Mouse (Mus musculus): ENCODE measurements around the gene Gm3435. TPM values are rescaled to one million over a fixed set of nuclear protein-coding genes. Genes with fewer than 3 reads are reported as not detected.
A peak's percentile ranks its signal among the peaks of the same experiment; 100 is the strongest.
"Not testable (repeated sequence)": the region's sequence is repeated elsewhere in the genome, so short reads cannot be mapped to it uniquely, and the experiment has no call there.

The Gm3435 gene
- total RNA-seq (2022) = 1 to 10 TPM in 3 of 4 experiments, under 1 TPM in 1; 0.68 to 3.5 (median 2.2) TPM

DNA sequence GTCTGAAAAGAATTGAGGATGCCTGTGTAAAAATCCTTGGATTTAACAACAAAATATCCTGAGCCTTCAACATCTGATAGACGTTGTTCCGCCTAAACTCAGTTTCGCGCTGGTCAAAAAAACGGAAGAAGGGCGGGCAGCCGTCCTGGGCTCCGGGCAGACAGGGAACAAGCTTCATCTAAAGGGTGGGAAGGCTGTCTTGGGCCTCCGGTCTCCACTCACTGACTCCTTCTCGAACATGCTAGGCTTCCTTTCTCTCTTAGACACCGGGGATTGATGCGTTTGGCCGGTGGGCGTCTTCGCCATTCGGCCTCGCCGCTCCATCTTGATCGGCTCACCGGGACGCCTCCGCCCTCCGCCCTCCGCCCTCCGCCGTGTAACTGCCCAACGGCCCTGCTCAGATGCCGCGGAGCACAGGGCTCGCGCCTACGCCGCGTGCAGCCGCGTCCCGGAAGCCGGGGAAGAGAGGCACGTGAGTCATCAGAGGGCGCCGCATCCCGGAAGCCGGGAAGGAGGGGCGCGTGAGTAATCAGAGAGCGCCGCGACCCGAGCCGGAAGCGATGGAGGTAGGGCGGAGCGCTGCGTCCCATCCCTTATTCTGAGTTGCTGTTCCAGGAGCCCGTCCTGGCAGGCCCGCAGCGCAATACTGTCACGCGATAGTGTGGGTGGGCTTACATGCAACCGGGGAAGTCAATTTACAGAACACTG is at the start of gene Gm3435:
Gene Gm3435, plus strand, starts transcription at position 471 of the 708 bp plus-strand sequence.
- not testable (repeated sequence) for DNase-seq (ENCODE audit: low spot score)

DNA sequence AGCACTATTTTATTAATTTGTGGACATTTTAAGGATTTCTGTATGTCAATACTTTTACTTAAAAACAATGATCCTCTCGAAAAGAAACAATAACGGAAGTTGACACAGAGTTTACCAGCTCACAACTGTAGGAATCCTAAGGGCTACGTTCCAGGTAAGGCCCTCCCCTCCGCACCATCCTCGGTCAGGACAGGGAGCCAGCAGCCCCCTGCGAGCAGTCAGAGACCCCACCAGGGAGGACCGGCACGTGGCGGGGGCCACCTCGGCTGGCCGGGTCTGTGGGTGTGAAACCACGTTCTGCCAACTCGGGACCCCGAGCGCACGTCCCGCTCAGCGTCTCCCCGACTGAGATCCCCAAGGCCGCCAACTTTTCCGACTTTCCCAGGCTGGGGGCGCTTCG is 49.5 kb upstream of the Gm3435 start:
- DNase-seq (ENCODE audit: low spot score) = no peak

DNA sequence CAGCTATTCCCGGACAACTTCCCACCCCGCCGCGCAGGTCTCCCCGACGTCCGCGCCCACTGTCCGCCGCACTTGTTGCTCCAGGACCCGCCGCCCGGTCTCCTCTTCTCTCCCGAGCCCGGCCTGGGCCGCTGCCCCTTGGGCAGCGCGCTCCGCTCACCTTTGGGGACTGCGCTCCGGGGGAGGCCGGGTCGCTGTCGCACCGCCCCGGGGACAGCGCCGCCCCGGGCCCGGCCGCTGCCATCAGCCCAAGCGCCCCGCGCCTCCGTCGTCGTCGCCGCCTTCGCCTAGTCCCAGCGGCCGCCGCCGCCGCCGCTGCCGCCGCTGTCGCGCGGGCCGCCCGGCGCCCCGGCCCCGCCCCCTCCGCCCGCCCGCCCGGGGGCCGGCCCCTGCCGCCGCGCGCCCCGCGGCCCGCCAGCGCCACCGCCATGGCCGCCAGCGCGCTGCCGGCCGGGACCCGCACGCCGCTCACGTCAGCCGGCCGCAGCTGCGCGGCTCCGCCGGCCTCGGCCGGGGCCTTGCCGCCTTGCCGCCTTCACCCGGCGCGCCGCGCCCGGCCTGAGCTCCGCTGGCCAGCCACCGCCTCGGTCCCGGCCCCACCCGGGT is 48.9 kb upstream of the Gm3435 start, which contains the start of gene Phf10:
Gene Phf10, minus strand, starts transcription at position 323 of the 606 bp plus-strand sequence.
- not testable (repeated sequence) for DNase-seq (ENCODE audit: low spot score)

DNA sequence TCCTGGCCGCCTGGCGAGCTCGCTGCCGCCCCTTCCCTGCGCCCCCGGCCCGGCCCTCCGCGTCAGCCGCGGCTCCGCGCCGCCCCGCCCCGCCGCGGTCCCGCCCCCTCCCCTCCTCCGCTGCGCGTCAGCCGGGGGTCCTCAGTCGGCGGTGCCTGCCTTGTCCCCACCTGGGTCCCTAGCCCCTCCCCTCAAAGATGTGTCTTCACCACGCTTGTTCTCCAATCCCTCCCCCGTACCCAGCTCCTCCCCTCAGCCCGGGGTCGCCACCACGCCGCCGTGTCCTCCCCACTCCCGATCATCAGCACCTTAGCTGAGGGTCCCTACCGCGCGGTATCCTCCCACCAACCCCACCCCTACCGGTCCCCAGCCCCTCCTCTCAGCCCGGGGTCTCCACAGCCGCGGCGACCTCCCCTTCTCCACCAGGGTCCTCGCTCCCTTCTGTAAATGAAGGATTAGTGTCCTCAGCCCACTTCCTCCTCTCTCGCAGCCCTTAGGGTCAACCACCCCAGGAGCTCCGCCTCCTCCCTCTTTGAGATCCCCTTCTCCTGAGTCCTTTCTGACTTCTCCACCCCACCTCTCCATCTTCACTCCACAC is 48.3 kb upstream of the Gm3435 start:
- not testable (repeated sequence) for DNase-seq (ENCODE audit: low spot score)

DNA sequence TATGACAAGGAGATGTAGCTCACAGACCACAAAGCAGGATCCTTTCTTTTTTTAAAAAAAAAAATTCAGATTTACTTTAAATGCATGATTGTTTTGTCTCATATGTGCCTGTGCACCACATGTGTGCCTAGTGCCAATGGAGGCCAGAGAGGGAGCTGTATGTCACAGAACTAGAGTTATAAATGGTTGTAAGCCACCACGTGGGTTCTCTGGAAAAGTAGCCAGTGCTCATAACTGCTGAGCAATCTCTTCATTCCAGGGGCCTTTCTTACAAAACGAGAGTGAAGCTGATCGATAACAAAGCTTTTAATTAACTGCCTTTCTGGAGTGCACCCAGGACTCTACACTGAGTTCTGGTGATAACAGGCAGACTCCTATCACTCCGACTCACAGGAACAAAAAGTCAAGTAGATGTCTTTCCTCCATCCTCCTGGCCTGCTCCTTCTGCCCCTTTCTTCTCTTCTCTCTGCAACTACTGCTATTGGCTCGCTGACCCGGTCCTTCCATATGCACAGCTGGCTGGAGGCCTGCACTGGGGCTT is 41.5 kb upstream of the Gm3435 start:
- DNase-seq (ENCODE audit: low spot score) = not testable (repeated sequence)

DNA sequence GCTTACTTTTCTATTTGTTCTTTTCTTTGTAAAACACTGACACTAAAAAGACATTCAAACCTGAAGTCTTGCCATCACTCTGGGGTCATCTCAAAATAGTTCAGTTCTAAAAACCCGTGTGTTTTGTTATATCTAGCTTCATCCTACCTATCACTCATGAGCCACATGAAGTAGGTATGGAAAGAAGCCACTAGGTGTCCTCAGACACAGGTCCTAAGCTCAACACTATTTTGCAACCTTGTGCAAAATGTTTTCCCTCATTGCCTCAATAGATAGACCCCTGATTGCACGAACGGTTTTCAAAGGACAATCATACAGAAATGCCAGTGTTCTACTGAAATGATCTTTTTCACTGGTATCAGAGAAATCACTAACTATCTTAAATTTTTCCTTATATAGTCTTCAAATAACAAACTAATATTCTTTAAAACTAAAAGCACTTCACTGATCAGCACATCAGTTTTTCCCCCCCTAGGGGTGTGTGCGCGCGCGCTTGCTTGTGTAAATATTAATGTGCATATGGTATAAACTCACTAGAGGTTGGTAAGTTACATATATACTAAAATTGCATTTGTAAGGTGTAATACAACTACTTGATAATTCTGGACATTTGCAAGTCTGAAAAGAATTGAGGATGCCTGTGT is 32.1 kb upstream of the Gm3435 start:
- DNase-seq (ENCODE audit: low spot score) = not testable (repeated sequence)

DNA sequence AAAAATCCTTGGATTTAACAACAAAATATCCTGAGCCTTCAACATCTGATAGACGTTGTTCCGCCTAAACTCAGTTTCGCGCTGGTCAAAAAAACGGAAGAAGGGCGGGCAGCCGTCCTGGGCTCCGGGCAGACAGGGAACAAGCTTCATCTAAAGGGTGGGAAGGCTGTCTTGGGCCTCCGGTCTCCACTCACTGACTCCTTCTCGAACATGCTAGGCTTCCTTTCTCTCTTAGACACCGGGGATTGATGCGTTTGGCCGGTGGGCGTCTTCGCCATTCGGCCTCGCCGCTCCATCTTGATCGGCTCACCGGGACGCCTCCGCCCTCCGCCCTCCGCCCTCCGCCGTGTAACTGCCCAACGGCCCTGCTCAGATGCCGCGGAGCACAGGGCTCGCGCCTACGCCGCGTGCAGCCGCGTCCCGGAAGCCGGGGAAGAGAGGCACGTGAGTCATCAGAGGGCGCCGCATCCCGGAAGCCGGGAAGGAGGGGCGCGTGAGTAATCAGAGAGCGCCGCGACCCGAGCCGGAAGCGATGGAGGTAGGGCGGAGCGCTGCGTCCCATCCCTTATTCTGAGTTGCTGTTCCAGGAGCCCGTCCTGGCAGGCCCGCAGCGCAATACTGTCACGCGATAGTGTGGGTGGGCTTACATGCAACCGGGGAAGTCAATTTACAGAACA is 31.5 kb upstream of the Gm3435 start, which contains the start of the genes 9030025P20Rik and Gm3417:
Gene 9030025P20Rik, plus strand, starts transcription at position 107 of the 677 bp plus-strand sequence.
Gene Gm3417, minus strand, starts transcription at position 429 of the 677 bp plus-strand sequence.
- not testable (repeated sequence) for DNase-seq (ENCODE audit: low spot score)

DNA sequence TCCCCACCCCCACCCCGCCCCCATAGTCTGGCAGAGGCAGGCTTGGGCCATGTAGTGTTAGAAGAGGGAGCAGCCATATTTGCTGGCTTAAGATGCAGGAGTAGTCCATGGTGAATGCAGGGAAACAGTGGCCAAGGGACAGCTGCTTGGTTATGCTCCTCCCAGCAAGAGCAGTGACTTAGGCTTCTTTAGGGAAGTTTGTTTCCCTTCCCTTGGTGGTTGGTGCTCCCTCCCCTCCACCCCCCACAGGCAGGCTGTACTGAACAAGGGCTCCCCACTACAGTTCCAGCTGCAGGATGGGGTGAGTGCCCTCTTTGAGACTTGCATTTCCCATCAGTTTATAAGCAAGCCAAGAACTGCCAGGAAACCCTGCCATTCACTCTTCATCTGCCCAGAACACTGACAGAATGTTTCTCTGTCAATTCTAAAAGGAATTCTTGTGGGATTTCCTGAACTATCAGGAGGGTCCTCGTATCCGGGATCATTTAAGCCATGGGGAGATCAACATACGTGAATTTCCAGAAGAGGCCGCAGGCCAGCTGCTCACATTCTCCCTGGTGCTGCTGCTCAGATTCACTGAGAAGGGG is 19.8 kb upstream of the Gm3435 start:
- not testable (repeated sequence) for DNase-seq (ENCODE audit: low spot score)

DNA sequence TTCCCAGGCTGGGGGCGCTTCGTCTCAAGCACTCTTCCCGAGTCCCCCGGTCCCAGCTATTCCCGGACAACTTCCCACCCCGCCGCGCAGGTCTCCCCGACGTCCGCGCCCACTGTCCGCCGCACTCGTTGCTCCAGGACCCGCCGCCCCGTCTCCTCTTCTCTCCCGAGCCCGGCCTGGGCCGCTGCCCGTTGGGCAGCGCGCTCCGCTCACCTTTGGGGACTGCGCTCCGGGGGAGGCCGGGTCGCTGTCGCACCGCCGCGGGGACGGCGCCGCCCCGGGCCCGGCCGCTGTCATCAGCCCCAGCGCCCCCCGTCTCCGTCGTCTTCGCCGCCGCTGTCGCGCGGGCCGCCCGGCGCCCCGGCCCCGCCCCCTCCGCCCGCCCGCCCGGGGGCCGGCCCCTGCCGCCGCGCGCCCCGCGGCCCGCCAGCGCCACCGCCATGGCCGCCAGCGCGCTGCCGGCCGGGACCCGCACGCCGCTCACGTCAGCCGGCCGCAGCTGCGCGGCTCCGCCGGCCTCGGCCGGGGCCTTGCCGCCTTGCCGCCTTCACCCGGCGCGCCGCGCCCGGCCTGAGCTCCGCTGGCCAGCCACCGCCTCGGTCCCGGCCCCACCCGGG is 17.3 kb upstream of the Gm3435 start:
- not testable (repeated sequence) for DNase-seq (ENCODE audit: low spot score)

DNA sequence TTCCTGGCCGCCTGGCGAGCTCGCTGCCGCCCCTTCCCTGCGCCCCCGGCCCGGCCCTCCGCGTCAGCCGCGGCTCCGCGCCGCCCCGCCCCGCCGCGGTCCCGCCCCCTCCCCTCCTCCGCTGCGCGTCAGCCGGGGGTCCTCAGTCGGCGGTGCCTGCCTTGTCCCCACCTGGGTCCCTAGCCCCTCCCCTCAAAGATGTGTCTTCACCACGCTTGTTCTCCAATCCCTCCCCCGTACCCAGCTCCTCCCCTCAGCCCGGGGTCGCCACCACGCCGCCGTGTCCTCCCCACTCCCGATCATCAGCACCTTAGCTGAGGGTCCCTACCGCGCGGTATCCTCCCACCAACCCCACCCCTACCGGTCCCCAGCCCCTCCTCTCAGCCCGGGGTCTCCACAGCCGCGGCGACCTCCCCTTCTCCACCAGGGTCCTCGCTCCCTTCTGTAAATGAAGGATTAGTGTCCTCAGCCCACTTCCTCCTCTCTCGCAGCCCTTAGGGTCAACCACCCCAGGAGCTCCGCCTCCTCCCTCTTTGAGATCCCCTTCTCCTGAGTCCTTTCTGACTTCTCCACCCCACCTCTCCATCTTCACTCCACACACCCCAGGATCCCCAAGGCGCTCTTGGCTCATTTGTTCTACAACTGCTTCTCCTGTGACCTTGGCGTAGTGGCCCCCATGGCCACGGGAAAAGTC is 16.7 kb upstream of the Gm3435 start:
- DNase-seq (ENCODE audit: low spot score) = not testable (repeated sequence)

DNA sequence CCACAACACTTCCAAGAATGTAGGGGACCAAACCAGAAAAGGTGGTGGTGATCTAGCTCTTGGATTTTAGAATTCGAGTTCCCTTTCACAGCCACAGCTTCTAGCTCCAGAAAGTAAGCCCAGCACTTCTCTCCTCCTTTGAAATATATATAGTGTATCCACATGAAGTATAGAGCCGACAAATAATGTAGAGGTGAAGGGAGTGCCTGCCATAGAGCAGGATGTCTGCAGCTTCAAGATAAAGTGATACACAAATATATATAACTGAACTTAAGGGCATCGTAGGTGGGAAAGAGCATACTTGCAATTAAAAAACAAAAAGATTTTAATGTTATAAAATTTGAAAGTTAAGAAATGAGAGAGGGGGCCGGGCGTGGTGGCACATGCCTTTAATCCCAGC is 15.8 kb upstream of the Gm3435 start:
- DNase-seq (ENCODE audit: low spot score) = not testable (repeated sequence)

DNA sequence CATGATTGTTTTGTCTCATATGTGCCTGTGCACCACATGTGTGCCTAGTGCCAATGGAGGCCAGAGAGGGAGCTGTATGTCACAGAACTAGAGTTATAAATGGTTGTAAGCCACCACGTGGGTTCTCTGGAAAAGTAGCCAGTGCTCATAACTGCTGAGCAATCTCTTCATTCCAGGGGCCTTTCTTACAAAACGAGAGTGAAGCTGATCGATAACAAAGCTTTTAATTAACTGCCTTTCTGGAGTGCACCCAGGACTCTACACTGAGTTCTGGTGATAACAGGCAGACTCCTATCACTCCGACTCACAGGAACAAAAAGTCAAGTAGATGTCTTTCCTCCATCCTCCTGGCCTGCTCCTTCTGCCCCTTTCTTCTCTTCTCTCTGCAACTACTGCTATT is 9.9 kb upstream of the Gm3435 start:
- DNase-seq (ENCODE audit: low spot score) = not testable (repeated sequence)

DNA sequence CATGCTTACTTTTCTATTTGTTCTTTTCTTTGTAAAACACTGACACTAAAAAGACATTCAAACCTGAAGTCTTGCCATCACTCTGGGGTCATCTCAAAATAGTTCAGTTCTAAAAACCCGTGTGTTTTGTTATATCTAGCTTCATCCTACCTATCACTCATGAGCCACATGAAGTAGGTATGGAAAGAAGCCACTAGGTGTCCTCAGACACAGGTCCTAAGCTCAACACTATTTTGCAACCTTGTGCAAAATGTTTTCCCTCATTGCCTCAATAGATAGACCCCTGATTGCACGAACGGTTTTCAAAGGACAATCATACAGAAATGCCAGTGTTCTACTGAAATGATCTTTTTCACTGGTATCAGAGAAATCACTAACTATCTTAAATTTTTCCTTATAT is 888 bp upstream of the Gm3435 start:
- DNase-seq (ENCODE audit: low spot score) = not testable (repeated sequence)

DNA sequence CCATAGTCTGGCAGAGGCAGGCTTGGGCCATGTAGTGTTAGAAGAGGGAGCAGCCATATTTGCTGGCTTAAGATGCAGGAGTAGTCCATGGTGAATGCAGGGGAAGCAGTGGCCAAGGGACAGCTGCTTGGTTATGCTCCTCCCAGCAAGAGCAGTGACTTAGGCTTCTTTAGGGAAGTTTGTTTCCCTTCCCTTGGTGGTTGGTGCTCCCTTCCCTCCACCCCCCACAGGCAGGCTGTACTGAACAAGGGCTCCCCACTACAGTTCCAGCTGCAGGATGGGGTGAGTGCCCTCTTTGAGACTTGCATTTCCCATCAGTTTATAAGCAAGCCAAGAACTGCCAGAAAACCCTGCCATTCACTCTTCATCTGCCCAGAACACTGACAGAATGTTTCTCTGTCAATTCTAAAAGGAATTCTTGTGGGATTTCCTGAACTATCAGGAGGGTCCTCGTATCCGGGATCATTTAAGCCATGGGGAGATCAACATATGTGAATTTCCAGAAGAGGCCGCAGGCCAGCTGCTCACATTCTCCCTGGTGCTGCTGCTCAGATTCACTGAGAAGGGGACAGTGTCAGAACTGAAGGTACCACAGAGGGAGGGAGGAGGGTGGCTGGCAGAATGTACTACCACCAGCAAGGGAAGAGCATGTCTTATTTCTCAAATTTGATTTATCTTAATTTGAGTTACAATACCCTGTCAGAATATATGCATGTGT is 11.7 kb downstream of the Gm3435 start:
- DNase-seq (ENCODE audit: low spot score) = peak; percentile 33

DNA sequence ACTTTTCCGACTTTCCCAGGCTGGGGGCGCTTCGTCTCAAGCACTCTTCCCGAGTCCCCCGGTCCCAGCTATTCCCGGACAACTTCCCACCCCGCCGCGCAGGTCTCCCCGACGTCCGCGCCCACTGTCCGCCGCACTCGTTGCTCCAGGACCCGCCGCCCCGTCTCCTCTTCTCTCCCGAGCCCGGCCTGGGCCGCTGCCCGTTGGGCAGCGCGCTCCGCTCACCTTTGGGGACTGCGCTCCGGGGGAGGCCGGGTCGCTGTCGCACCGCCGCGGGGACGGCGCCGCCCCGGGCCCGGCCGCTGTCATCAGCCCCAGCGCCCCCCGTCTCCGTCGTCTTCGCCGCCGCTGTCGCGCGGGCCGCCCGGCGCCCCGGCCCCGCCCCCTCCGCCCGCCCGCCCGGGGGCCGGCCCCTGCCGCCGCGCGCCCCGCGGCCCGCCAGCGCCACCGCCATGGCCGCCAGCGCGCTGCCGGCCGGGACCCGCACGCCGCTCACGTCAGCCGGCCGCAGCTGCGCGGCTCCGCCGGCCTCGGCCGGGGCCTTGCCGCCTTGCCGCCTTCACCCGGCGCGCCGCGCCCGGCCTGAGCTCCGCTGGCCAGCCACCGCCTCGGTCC is 14.0 kb downstream of the Gm3435 start:
- not testable (repeated sequence) for DNase-seq (ENCODE audit: low spot score)

DNA sequence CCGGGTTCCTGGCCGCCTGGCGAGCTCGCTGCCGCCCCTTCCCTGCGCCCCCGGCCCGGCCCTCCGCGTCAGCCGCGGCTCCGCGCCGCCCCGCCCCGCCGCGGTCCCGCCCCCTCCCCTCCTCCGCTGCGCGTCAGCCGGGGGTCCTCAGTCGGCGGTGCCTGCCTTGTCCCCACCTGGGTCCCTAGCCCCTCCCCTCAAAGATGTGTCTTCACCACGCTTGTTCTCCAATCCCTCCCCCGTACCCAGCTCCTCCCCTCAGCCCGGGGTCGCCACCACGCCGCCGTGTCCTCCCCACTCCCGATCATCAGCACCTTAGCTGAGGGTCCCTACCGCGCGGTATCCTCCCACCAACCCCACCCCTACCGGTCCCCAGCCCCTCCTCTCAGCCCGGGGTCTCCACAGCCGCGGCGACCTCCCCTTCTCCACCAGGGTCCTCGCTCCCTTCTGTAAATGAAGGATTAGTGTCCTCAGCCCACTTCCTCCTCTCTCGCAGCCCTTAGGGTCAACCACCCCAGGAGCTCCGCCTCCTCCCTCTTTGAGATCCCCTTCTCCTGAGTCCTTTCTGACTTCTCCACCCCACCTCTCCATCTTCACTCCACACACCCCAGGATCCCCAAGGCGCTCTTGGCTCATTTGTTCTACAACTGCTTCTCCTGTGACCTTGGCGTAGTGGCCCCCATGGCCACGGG is 14.7 kb downstream of the Gm3435 start:
- DNase-seq (ENCODE audit: low spot score) = not testable (repeated sequence)

DNA sequence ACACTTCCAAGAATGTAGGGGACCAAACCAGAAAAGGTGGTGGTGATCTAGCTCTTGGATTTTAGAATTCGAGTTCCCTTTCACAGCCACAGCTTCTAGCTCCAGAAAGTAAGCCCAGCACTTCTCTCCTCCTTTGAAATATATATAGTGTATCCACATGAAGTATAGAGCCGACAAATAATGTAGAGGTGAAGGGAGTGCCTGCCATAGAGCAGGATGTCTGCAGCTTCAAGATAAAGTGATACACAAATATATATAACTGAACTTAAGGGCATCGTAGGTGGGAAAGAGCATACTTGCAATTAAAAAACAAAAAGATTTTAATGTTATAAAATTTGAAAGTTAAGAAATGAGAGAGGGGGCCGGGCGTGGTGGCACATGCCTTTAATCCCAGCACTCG is 15.5 kb downstream of the Gm3435 start:
- DNase-seq (ENCODE audit: low spot score) = not testable (repeated sequence)

DNA sequence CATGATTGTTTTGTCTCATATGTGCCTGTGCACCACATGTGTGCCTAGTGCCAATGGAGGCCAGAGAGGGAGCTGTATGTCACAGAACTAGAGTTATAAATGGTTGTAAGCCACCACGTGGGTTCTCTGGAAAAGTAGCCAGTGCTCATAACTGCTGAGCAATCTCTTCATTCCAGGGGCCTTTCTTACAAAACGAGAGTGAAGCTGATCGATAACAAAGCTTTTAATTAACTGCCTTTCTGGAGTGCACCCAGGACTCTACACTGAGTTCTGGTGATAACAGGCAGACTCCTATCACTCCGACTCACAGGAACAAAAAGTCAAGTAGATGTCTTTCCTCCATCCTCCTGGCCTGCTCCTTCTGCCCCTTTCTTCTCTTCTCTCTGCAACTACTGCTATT is 21.4 kb downstream of the Gm3435 start:
- DNase-seq (ENCODE audit: low spot score) = not testable (repeated sequence)
